ENCODE assay signal across 14 mouse cellular contexts in the genomic region with DNA sequence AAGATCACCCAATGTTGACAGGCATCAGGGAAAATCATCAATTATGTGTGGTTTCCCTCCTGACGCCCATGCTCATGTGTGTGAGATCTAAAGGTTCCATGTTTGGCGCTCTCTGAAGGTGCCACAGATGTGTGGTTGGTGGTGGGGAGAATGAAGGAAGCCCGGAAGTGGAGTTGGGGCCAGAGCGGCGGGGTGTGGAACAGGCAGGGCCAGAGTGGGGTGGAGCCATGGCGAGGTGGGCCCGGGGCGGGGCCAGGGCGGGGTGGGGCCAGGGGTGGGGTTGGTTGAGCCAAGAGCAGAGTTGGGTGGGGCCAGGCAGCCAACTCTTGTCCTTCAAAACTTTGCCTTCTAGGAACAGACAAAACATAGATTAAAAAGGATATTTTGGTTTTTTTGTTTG.
"Had no signal": no experiment of that assay in that cellular context is flagged by ENCODE, and none has a peak within 500 bp of the region (broad histone marks: within the 10 kb centered on the region; RNA-seq: fewer than 3 reads in every experiment).

No protein-coding gene starts in this region.

- H3K36me3 ChIP-seq: limb, embryonic 13.5 days; liver, embryonic 13.5 days; midbrain, embryonic 12.5 days; neural tube, embryonic 13.5 days had no signal

- H3K9ac ChIP-seq: limb, embryonic 13.5 days; liver, embryonic 13.5 days; midbrain, embryonic 12.5 days; neural tube, embryonic 13.5 days had no signal

- H3K4me2 ChIP-seq: limb, embryonic 13.5 days; liver, embryonic 13.5 days; midbrain, embryonic 12.5 days; neural tube, embryonic 13.5 days had no signal

- H3K4me1 ChIP-seq: limb, embryonic 13.5 days; midbrain, embryonic 12.5 days had no signal

- ATAC-seq: intestine, embryonic 16.5 days; lung, postnatal 0 days; midbrain, embryonic 16.5 days had no signal

- H3K4me3 ChIP-seq: limb, embryonic 13.5 days; liver, embryonic 13.5 days; midbrain, embryonic 12.5 days; neural tube, embryonic 13.5 days had no signal

- H3K9me3 ChIP-seq: limb, embryonic 13.5 days; liver, embryonic 13.5 days; midbrain, embryonic 12.5 days; neural tube, embryonic 13.5 days had no signal

- DNase-seq: kidney, adult 2 months; kidney, postnatal 25 days; left cerebral cortex, postnatal 4 days; liver, embryonic 13.5 days; lung, adult 2 months; lung, postnatal 36 days; right cerebral cortex, adult 18-20 months; right cerebral cortex, postnatal 25 days had no signal

- H3K27ac ChIP-seq: limb, embryonic 13.5 days; liver, embryonic 13.5 days; midbrain, embryonic 12.5 days; neural tube, embryonic 13.5 days had no signal

- H3K27me3 ChIP-seq: liver, embryonic 13.5 days; midbrain, embryonic 12.5 days; neural tube, embryonic 13.5 days had no signal
